Mouse (Mus musculus) heart, postnatal 36 days (tissue): ENCODE data around the gene Rrp1. TPM values are rescaled to one million over a fixed set of nuclear protein-coding genes. Genes with fewer than 3 reads are reported as not detected.
"Not testable (repeated sequence)": the region's sequence is repeated elsewhere in the genome, so short reads cannot be mapped to it uniquely, and the experiment has no call there.

ENCODE experiments used
- DNase-seq, 2 experiments: peaks; one replicate each; pipeline ENCODE4 v3.0.0; 2021 to 2022
- intact Hi-C: fragments of 180-260 bp; cut with DNase I; formaldehyde crosslinking; loops from one replicate; pipeline ENCODE4 v1.15.1; 2025
- total RNA-seq, 2 experiments: library from RNA; stranded (reverse); gene quantifications; 2 replicates each; pipeline ENCODE4 v1.2.3; 2021

The Rrp1 gene
- total RNA-seq, 2 experiments from 2014 or later = 93.6 to 97.2 TPM

DNA sequence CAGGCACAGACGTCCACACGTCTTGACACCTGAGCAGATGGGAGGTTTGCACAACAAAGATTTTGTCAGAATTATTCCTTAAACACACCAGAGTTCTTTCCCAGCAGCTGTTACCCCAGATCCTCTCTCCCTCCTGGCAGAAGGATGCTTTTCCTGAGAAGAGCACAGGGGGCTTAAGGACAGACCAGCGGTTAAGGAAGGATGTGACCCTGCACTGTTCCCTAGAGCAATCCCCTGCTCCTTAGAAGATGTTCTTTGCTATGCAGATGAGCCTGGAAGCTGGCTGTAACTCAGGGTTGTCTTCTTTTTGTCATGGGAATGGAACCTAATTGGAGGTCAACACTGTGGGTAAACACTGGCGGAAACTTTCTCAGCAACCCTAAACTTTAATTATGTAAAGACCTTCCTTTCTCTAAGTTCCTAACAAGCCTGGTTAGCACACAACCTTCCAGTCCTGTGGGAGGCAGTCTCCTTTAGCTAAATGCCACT is 21.8 kb downstream of the Rrp1 start:
- intact Hi-C loops = no loop called here
- no peak for DNase-seq

DNA sequence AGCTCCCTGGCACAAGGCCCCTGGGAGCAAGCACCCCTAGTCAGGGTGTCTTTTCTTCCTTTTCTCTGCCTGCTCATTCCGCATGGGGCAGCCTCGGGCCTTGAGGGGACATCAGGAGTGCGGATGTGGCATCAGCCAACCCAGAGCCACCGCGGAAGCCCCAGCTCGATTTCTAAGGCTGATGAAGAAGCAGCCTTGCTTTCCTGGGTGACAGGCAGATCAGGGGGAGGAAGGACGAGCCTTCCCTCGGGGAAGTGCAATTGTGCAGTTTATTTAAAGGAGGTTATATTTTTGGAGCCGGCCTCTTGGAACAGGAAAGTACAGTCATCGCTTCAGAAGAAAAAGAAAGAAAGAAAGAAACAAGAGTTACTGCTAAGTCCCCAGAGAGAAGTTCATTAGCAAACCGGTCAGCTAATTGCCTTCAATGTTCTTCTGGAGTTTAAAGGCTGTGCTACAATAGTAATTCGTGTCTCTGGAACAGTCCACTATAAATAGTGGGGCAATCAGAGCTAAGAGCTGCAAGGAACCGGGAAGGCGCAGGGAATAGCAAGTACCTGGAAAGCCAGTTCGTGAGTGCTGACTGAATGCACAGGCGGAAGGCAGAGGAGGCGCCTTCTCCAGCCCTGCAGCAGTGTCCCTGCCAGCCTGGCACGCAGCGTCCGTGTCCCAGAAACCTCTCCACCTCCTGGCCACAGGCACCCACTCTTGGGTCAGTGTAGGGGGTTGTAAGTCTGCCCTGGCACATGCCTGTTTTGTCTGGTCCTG is 24.4 kb downstream of the Rrp1 start:
- DNase-seq = peak in 1 of 2 experiments; percentile 23
- intact Hi-C loops = no loop called here

DNA sequence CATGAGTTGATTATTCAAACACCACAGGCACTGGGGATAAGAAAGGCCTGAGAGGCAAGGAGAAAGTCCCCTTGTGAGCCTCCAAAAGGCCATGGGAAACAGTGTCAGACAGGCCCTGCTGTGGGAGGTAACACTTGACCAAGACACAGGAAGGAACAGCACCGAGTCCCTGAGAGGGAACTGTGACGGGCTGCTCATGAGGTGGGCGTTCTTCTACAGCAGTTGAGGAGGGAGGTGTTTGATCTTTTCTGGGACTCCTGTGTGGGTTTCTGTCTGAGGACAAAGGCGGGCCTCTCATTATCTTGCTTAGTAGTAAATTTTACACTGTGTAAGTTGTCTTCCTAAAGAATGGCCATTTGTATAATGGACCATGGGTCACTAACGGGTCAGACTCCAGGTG is 27.3 kb downstream of the Rrp1 start:
- no peak for DNase-seq
- intact Hi-C loops = no loop called here

DNA sequence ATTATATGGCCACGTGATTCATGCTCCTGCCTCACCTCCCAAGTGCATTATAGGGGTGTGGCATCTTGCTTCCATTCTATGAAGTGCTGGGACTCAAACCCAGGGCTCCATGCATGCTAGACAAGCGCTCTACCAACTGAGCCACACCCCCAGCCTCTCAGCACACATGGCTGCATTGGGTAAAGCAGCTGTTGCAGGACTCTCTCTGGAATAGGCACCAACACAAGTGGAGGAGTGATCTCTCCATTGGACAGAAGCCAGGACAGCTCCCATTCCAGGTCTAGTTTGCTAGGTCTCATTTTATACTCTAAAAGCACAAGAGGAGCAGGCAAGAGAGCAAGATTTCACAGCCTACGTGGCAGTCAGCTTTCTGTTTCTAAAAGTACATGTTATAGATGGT is 29.3 kb downstream of the Rrp1 start:
- no peak for DNase-seq

DNA sequence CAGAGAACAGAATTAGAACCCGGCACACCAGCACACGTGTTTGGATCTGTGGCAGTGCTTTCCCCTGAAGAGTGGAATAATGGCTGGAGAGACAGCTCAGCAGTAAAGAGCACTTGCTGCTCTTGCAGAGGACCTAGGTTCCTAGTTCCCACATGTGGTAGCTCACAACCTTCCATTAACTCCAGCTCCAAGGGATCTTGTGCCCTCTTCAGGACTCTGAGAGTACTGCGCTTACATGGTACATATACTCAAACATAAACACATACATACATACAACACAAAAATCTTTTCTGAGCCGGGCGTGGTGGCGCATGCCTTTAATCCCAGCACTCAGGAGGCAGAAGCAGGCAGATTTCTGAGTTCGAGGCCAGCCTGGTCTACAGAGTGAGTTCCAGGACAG is 34.3 kb downstream of the Rrp1 start:
- DNase-seq = no peak
- intact Hi-C loops = no loop called here

More for the DNA sequence above, 29.3 kb downstream of the Rrp1 start:
- intact Hi-C loops = no loop called here

DNA sequence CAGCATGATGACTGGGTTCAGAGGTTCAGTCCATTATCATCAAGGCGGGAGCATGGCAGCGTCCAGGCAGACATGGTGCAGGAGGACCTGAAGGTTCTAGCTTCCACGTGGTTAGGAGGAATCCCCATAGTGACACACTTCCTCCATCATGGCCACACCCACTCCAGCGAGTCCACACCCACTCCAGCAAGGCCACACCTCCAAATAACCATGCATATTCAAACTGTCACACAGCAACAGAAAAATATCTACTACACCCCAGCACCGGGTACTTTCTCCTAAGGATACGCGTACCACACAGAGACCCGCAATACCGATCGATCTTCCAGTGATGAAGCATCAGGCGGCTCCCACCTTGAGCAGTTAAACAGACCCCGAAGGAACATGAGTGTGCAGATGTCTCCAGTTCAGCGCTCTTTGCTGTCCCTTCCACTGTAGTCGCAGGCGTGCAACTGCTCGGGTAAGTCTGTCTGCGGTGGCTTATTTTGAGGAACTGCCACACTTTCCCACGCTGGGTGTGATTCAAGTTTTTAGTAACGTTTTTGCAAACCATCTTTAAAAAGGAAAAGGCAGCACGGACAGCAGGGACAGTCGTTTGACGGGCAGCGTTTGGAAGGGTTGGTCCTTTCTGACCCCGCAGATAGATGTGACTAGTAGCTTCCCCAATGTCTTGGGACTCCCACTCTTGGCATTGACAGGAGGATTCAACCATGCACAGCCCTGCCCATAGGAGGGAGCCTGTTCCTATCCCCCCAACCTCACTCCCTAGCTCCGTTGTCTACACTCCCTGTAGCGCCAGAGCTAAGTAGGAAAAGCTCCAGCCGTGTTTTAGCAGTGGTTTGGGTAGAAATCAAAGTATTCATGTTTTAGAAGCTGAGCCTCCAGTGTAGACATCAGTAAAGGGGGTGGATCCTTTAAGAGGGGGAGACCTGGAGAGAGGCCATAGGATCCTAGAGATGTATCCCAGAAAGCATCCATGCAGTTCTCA is 39.9 kb downstream of the Rrp1 start:
- intact Hi-C loops = no loop called here
- DNase-seq = no peak

DNA sequence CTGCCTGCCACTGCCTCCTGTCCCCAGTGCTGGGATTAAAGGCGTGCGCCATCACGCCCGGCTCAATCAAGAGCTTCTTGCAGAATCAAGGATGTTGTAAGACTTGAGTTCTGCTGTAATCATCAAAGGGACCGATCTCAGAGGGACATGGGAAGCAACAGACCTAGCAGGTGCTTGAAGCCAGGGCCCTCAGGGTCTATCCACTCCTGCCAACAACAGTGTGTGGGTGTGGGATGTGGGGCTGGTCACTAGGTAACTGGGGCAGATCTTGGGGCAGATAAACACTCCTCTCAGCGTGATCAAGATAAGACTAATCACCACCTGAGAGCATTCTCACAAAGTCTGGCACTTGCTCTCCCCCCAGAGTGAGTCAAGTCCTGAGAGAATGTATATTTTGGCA is 41.1 kb downstream of the Rrp1 start:
- intact Hi-C loops = no loop called here
- DNase-seq = no peak

DNA sequence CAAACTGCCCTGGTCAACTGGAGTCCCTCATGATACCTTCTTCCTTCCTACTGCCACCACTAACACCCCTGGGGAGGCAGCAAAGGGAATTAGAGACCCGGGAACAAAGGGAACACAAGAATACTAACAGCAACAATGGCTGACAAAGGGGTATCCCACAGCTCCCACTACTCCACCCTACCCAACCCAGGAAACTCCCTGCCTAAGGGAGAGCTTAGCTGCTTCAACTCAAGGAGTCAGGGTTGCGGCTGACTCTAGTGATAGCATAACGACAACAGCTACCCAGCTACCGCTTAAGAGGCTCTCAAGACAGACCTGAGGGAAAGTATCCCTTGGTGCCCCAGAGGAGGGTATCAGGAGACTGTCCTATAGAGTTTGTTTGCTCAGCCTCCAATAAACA is 45.3 kb downstream of the Rrp1 start:
- intact Hi-C loops = no loop called here
- DNase-seq = no peak

DNA sequence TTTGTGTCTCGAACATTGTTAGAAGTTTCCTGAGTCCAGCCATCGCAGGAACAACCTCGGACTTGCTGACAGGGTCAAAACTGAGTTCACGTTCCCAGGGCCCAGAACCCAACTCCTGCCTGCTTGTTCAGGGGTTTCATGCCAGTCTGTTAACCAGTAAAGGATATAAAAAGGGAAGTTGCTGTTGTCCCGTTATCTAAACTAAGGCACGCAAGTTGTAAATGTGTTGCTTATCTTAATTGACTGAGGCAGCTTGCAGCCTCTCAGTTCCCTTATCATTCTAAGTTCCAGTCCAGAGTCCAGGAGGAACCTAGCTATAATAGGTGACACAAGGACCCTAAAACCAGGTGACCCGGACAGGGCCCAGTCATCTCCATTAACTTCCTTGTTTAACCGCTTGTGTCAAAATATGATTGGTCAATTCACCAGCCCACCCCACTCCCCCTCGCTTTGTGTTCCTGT is 46.0 kb downstream of the Rrp1 start:
- DNase-seq = peak in 1 of 2 experiments; percentile 26
- intact Hi-C loops = no loop called here

DNA sequence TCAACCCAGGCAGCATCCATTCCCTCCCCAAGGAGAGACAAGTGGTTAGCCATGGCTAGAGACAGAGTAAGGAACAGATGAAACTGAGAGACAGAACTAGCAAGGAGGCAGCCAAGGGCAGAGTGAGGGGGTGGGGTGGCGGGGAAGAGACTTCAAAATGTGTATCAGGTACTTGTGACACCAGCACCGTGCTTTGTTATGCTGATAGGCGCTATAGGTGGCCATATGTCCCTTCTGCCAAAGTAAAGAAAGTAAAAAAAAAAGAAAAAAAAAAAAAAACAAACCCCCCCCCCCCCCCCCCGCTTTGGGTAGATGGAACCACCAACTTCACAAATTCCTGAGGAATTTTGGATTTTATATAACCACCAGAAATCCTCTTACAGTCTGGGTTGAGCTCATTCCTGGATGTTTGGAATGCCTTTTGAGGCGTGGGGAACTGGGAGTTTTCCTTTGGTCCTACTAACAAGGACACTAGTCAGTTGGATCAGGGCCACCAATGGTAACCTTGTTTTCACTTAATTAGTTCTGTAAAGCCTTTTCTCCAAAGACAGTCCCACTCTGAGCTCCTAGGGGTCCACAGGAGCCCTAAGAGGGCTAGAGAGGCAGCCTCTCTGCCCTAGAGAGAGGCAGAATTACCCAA is 46.5 kb downstream of the Rrp1 start:
- intact Hi-C loops = no loop called here
- no peak for DNase-seq

DNA sequence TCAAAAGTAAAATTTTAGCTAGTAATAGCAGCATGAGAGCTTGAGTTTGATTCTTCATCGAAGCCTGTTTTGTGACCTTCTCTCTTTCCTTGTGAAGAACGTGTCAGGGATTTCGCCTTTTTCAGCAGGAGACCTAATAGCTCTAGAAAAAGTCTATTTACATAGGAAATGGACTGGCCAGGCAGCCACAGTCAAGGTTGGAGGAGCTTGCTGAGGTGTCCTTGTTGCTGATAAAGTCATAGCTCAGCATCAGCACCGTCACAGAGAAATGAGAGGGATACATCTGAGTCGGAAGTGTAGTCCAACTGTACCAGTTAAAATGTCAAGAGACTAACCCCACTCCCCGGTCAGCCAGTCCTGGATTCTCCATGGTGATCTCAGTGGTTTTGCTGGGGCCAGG is 47.3 kb downstream of the Rrp1 start:
- intact Hi-C loops = no loop called here

DNA sequence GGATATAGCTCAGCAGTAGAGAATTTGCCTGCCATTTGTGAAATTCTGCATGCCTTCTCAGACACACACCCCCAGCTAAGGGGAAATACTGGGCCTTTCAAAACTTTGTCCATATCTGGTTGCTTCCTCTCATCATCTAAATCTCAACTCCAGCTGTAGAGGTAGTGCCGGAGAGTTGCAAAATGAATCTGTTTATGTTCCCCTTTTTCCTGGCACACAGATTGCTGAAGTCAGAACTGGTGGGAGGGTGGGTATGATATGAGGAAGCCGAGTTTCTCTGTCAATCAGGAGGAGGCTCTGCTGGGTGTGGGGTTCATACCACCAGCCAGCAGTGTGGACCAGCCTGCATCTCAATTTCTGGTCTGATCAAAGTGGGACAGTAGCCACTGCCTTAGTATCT is 48.7 kb downstream of the Rrp1 start:
- DNase-seq = no peak
- intact Hi-C loops = no loop called here

More for the DNA sequence above, 47.3 kb downstream of the Rrp1 start:
- DNase-seq = no peak

DNA sequence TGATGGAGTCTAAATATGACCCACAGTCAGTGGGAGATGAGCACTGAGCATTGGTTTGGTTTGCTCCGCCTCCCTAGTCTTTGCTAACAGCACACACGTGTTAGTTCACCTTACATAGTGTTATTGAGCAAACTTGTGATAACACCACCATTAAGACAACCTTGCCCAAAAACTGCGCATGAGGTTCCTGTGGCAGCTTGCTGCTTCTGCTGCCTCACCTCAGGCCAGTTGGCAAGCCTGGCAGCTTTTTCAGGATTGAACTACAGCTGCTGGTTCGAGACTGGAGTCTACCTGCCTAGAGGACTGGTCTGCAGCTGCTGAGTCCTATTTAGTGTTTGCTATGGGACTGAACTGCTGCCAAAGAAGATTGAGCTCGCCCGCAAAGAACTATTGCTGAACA is 49.5 kb downstream of the Rrp1 start:
- intact Hi-C loops = no loop called here
- no peak for DNase-seq

DNA sequence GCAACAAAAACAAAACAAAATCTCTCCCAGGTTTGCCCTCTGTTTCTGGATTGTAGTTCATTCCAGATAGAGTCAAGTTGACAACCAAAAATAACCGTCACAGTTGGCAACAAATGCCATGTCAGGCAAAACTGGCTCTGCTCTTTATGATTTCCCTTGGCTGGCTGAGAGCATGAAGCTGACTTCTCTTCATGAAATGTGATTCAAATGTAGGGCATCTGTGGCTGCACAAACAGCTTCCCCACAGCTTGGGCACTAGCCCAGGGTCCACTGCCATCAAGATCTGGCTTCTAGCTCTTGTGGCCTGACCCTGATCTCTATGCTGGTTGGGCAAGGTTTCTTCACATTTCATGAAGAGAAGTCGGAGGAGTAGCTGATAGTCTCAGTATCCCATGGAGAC is 50.9 kb downstream of the Rrp1 start:
- intact Hi-C loops = no loop called here
- DNase-seq = no peak

DNA sequence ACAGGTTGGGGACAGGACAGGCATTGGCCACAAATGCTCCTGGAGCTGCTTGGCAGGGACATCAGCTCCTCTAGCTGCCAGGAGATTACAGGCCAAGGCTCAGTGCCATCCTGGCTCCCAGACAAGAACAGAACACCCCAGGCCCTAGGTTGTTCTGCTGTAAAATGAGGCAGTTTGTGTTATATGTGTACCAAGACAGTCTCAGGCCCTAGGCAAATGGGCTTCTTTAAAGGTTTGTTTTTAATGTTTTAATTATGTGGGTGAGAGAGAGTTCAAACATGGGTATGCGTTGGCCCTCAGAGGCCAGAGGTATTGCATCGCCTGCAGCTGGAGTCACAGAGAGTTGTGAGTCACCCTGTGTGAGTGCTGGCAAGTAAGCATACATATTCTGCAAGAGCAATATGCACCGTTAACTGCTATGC is 52.5 kb downstream of the Rrp1 start:
- peak; percentile 33 to 58 for DNase-seq
- intact Hi-C loops = no loop called here

DNA sequence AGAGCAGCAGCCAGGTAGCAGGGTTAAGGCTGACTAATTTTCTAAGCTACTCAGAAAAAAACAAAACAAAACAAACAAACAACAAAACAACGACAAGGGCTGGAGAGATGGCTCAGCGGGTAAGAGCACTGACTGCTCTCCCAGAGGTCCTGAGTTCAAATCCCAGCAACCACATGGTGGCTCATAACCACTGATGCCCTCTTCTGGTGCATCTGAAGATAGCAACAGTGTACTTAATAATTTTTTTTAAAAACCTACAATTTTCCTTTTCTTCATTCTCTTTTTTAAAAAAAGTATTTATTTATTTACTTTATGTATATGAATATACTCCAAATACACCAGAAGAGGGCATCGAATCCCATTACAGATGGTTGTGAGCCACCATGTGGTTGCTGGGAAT is 53.8 kb downstream of the Rrp1 start:
- intact Hi-C loops = loop anchor here (5.0 kb wide), 1 partner anchor 37 kb away; no protein-coding TSS in a partner anchor
- not testable (repeated sequence) for DNase-seq

DNA sequence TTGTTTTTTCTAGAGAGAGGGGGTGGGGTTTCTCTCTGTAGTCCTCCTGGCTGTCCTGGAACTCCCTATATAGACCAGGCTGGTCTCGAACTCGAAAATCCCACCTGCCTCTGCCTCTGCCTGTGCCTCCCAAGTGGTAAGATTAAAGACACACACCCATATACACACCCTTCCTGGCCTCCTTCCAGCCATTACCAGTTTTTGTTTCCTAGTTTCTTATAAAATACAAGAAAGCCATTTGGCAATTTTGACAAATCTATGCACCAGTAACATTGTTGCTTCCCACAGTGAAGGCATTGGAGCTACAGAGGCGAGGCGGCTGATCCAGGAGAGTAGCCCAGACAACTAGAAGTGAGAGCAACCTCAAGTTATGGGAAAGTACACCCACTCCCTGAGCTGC is 54.6 kb downstream of the Rrp1 start:
- no peak for DNase-seq
- intact Hi-C loops = loop anchor here (5.0 kb wide), 1 partner anchor 36 kb away; no protein-coding TSS in a partner anchor

DNA sequence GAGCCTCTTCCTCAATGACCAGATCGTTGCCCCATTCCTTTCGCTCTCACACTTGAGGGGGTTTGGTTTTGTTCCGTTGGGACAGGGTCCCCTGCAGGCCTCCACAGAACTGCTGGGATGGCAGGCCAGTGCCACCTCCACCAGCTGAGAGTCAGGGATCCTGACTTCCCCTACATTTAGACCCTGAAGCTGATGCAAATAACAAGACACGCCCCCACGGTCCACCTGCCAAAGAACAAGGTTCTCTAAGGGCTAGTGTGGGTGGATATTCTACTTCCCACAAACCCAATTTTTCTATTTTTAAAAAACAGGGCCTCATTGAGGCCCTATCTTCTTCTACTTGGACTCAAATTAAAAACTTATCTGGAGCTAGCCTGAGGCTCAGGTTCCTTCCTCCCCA is 55.1 kb downstream of the Rrp1 start:
- DNase-seq = no peak
- intact Hi-C loops = loop anchor here (5.0 kb wide), 1 partner anchor 35 kb away; no protein-coding TSS in a partner anchor

DNA sequence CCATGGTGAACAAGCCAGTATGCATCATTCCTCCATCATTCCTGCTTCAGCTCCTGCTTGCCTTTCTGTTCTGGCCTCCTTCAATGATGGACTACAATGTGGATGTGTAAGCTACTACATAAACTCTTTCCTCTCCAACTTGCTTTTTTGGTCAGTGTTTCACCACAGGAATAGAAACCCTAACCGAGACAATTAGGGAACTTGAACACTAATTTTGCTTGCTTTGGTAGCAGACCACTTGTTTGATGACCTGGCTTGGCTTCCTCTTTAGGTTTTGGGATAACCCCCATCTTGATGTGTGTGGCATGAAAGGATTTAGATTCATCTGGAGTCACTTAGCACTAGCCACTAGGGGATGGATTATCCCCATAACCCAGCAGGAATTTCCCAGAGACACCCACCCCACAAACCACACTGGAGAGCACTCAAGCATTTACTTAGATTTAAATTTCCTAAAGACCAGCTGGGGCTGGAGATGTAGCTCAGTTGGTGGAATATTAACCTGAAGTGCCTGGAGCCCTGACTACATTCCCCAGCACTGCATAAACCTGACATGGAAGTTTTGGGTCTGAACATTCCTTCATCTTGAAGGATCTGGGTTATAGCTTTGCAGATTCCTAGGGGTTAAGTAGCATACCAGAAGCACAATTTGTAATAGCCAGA is 56.8 kb downstream of the Rrp1 start:
- no peak for DNase-seq
- intact Hi-C loops = loop anchor here (2.0 to 5.0 kb wide), 2 partner anchors 34 to 77 kb away; no protein-coding TSS in a partner anchor

DNA sequence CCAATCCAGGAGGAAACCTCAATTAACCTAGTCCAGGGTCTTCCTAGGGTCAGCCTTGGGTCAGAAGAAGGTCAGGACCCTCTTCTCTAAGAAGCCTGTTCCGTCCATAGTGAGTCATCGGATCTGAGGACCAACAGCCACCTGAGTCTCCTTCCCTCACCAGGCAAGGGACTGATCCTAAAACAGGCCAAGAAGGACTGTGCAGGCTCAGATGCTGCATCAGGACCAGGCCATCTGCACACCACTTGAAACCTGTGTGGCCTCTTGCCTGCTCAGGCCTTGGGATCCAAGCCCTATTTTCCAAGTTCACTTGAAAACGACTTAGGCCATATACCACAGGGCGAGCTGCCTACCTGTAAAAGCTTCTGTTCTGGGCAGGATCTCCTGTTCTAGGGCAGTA is 59.6 kb downstream of the Rrp1 start:
- intact Hi-C loops = loop anchor here (2.0 kb wide), 1 partner anchor 54 kb away; no protein-coding TSS in a partner anchor
- no peak for DNase-seq
